Mouse (Mus musculus) intestine, embryonic 14.5 days (tissue): ENCODE results near the gene Fbxw13. TPM values are rescaled to one million over a fixed set of nuclear protein-coding genes. Genes with fewer than 3 reads are reported as not detected.
"Not testable (repeated sequence)": the region's sequence is repeated elsewhere in the genome, so short reads cannot be mapped to it uniquely, and the experiment has no call there.

ENCODE experiments used
- ATAC-seq: fragments of 200-750 bp; cut with Nextera tagmentation; replicated peaks from 2 replicates; pipeline ENCODE4 v1.8.0; 2017; ENCODE audit warnings: low read depth, moderate number of reproducible peaks, moderate TSS enrichment, moderate library complexity; ENCODE audit not compliant: low FRiP score, low TSS enrichment
- DNase-seq: peaks from one replicate; pipeline ENCODE4 v3.0.0-alpha.2; 2018; ENCODE audit warnings: low spot score
- H3K27ac ChIP-seq: fragments of 300-500 bp; sonication (generic); 2 replicates; pipeline ENCODE4 v1.5.1; 2014; ENCODE audit warnings: low read depth, mild to moderate bottlenecking, control low read depth
- H3K27me3 ChIP-seq: fragments of 300-500 bp; sonication (generic); replicated peaks from 2 replicates; pipeline ENCODE4 v1.6.1; 2014; ENCODE audit warnings: low read length, control low read depth; ENCODE audit not compliant: control insufficient read depth, insufficient read depth
- H3K36me3 ChIP-seq: fragments of 300-500 bp; sonication (generic); 2 replicates; pipeline ENCODE4 v1.6.1; 2014; ENCODE audit warnings: low read length, control low read depth; ENCODE audit not compliant: control insufficient read depth, insufficient read depth
- H3K4me1 ChIP-seq: fragments of 300-500 bp; sonication (generic); replicated peaks from 2 replicates; pipeline ENCODE4 v1.6.1; 2014; ENCODE audit warnings: low read length, control low read depth, mixed read lengths; ENCODE audit not compliant: control insufficient read depth, insufficient read depth
- H3K4me2 ChIP-seq: fragments of 300-500 bp; sonication (generic); 2 replicates; pipeline ENCODE4 v1.6.1; 2014; ENCODE audit warnings: low read length
- H3K4me3 ChIP-seq: fragments of 300-500 bp; sonication (generic); 2 replicates; pipeline ENCODE4 v1.5.1; 2014; ENCODE audit warnings: low read depth, low read length, control low read depth, mixed read lengths
- H3K9ac ChIP-seq: fragments of 300-500 bp; sonication (generic); 2 replicates; pipeline ENCODE4 v1.6.1; 2014; ENCODE audit warnings: mild to moderate bottlenecking, low read length
- H3K9me3 ChIP-seq: fragments of 300-500 bp; sonication (generic); 2 replicates; pipeline ENCODE4 v1.6.1; 2016; ENCODE audit warnings: low read length, control low read depth; ENCODE audit not compliant: control insufficient read depth
- WGBS: fragments of 180-500 bp; shearing (Covaris S2); extraction: QIAGEN DNeasy Blood & Tissue Kit; methylation state at CpG from one replicate; pipeline ENCODE4 v1.1.7; 2014; 5-methylcytosine and 5-hydroxymethylcytosine counted together
- polyA plus RNA-seq: library from polyadenylated mRNA; unstranded; fragments of >200 nt; fragmentation: Nextera tagmentation; extraction: Ambion mirVana; gene quantifications from 2 replicates; pipeline ENCODE4 v1.2.1, GENCODE M21; 2014

The Fbxw13 gene
- polyA plus RNA-seq, 1 experiment from 2014 or later, result not detected

DNA sequence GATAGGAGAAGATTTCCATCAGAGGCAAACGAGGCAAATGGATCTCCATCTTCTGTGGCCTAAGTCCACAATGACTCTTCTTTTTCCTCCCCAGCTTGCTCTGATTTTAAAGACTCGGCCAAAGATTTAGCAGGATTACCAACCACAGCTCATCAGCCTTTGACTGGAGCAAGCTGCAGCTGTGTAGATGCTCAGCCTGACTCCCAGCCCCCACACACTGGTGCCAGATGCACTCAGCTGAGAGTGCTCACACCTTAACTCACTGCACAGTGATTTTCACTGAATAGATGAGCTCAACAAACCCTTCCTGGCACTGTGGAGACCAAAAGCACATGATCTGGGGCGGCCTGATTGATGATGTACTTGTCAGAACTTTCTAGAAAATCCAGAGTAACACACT lies 33.8 kb downstream of the Fbxw13 start, which contains the start of gene Fbxw21:
Gene Fbxw21 (minus strand): TSS at position 101 of the 400 bp plus-strand sequence.
- no peak within 1 kb of the TSS for H3K27ac ChIP-seq
- H3K36me3 ChIP-seq, result no peaks in the 10 kb centered on the region
- no peaks in the 10 kb centered on the region for H3K4me1 ChIP-seq
- 73% methylated on average over 3 of the region's 3 CpGs for WGBS
- no peak for DNase-seq
- no peak within 1 kb of the TSS for H3K4me2 ChIP-seq
- no peak within 1 kb of the TSS for H3K4me3 ChIP-seq
- no peak within 1 kb of the TSS for H3K9ac ChIP-seq
- H3K9me3 ChIP-seq, result no peaks in the 10 kb centered on the region
- no peaks in the 10 kb centered on the region for H3K27me3 ChIP-seq
- no peak for ATAC-seq

DNA sequence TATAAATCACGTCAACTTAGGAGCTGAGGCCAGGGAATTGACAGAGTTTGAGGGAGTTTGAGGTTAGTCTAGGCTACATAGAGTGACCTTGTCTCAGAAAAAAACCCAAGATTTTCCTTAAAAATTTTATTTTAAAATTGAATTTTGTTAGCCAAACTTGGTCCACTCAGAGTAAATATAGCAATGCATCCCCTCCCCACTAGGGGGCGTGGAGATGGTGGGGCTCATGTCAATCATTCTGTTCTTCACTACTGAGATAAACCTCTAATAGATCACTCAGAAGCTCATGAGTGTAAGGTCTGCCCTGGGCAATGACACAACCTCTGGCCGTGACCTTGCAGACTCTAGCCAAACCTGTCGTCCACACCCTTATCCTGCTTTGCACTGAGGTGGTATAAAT lies 55.4 kb downstream of the Fbxw13 start:
- H3K27me3 ChIP-seq, H3K4me2 ChIP-seq, H3K4me1 ChIP-seq, H3K27ac ChIP-seq, H3K9me3 ChIP-seq, ATAC-seq, H3K4me3 ChIP-seq, H3K36me3 ChIP-seq, H3K9ac ChIP-seq, DNase-seq: not testable (repeated sequence)
- WGBS, result 64% methylated on average over 4 of the region's 4 CpGs

DNA sequence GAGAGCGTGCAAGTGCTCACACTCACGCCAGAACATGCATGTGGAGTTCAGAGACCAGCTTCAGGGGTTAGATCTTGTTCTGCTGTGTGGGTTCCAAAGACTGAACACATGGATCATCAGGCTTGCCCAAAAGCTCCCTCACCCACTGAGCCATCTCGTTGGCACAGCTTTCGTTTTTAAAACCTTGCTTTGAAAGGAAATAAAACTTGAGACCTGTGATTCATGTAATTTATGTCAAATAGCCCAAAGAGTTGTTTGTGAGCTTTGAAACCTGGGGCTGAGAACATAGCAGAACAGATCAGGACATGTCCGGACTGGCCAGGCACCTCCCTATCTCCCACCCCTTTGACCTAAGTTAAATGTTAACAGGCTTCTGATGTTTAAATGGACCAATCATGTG lies 65.7 kb downstream of the Fbxw13 start:
- Histone ChIP-seq H3K9ac (no peak overlapping the region), H3K4me2 (no peak overlapping the region), H3K4me3 (no peak overlapping the region), H3K27ac (no peak overlapping the region), H3K27me3 (no peaks in the 10 kb centered on the region), H3K9me3 (no peaks in the 10 kb centered on the region), H3K4me1 (no peaks in the 10 kb centered on the region), H3K36me3 (no peaks in the 10 kb centered on the region)
- WGBS, result 86% methylated on average over 5 of the region's 5 CpGs
- ATAC-seq (no peak), DNase-seq (no peak)

Other genes starting within 250 kb of the Fbxw13 start
- 1.7 and 1.8 TPM in 2 replicates for gene Col7a1, start 242.4 kb downstream of the Fbxw13 start, polyA plus RNA-seq
- gene Ucn2, start 210.0 kb downstream of the Fbxw13 start, polyA plus RNA-seq, result 0.37 TPM in 1 of 2 replicates, not detected in the other
- gene Pfkfb4, start 204.2 kb downstream of the Fbxw13 start, polyA plus RNA-seq, result 10.2 and 11.3 TPM in 2 replicates
- 80.8 and 85.8 TPM in 2 replicates for gene Shisa5, start 157.4 kb downstream of the Fbxw13 start, polyA plus RNA-seq
- 12.8 and 13.8 TPM in 2 replicates for gene Trex1, start 136.2 kb downstream of the Fbxw13 start, polyA plus RNA-seq
- 27.7 and 28.2 TPM in 2 replicates for gene Atrip, start 121.9 kb downstream of the Fbxw13 start, polyA plus RNA-seq
- 12.9 and 14.5 TPM in 2 replicates for gene Ccdc51, start 113.5 kb downstream of the Fbxw13 start, polyA plus RNA-seq
- 682 and 702 TPM in 2 replicates for gene Tma7, start 113.4 kb downstream of the Fbxw13 start, polyA plus RNA-seq
- gene Plxnb1, start 100.6 kb downstream of the Fbxw13 start, polyA plus RNA-seq, result 10.8 and 11.7 TPM in 2 replicates
- not detected in 2 replicates for gene Fbxw21, start 33.9 kb downstream of the Fbxw13 start, polyA plus RNA-seq
- not detected in 2 replicates for gene Fbxw20, start 38.8 kb upstream of the Fbxw13 start, polyA plus RNA-seq
- not detected in 2 replicates for gene Fbxw14, start 91.7 kb upstream of the Fbxw13 start, polyA plus RNA-seq
- gene Fbxw28, start 143.7 kb upstream of the Fbxw13 start, polyA plus RNA-seq, result not detected in 2 replicates
- not detected in 2 replicates for gene Fbxw22, start 208.3 kb upstream of the Fbxw13 start, polyA plus RNA-seq